Mouse (Mus musculus) left cerebral cortex, adult 8-10 months (tissue): ENCODE measurements at regions not wholly inside any gene's neighbourhood (a gene's known extent, or its start where the extent isn't known, plus 50 kb on each side); places are given as distances from the start of the nearest gene placed in this dataset.
"Not testable (repeated sequence)": the region's sequence is repeated elsewhere in the genome, so short reads cannot be mapped to it uniquely, and the experiment has no call there.

Source experiments
- DNase-seq, 2 experiments: peaks; one replicate each; pipeline ENCODE4 v3.0.0; 2022; ENCODE audit warnings: low spot score in 2 of 2

DNA sequence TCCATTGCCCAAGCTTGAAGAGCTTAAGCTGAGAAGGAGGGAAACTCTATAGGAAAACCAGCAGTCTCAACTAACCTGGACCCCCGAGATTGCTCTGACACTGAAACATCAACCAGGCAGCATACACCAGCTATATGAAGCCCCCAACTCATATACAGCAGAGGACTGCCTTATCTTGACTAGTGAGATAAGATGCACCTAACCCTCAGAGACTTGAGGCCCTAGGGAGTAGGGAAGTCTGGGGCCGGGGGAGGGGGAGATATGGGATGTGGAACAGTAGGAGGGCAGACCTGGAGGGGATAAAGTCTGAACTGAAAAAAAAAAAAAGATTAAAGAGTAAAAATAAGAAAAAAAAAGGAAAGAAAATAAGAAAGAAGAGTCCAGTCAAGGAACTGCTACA is 540.5 kb upstream of the Pkdcc start:
- DNase-seq = no peak

- DNase-seq = not testable (repeated sequence)
These were observed 548.5 kb upstream of the Pkdcc start for GRCm38 (mm10) chr17:82666557-82666956.

- no peak for DNase-seq
These were observed 550.7 kb upstream of the Pkdcc start for GRCm38 (mm10) chr17:82664352-82664751.

DNA sequence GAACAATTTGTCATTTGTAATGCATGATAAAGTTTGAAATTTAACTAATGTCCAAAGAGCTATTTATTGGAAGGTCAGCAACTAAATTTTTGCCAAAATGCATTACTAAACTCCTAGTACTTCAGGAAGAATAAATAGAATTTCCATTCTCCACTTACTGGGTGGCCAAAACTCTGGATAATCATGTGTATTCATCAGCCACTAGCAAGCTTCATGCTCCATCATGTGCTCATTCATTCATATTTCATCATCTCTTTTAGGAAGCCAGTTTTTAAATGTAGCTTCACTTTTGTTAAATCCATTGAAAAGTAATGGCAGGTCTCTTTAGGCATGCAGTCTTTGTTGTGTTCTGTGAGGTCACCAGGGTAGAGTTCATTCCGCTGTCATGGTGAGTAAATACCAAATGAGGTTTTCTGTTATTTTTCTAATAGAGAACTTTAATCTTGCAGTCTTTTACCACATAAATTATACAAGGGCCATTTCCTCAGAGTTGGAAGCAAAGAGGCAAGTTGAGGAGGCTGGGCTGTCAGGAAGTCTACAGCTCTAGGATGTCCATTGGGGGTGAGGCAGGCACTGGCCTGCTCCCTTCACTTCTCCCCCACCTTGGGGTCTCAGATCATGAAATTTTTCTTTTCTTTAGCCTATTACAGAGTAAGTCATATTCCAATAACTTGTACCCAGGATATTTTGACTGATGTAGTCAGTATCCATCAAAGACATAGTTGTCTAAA is 578.5 kb upstream of the Pkdcc start:
- DNase-seq = no peak

DNA sequence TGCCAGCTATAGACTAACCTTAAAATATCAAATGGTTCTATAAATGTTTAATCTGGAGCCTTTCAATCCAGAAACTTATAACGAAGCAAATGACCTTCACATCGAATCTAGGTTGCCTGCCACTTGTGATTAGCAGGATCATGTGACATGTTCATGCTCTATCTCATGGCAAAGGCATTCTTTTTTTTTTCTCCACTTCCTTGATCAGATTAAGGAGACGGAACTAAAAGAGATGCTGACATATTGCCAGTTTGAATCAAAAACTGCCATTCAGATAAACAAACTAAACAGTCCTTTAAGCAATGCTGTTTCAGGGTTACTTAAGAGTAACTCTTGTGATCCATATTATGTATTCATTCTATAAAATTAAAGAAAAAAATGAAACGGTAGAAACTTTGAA is 579.2 kb upstream of the Pkdcc start:
- DNase-seq = no peak

- DNase-seq = no peak
These were observed 608.4 kb upstream of the Pkdcc start for GRCm38 (mm10) chr17:82606642-82607175.

DNA sequence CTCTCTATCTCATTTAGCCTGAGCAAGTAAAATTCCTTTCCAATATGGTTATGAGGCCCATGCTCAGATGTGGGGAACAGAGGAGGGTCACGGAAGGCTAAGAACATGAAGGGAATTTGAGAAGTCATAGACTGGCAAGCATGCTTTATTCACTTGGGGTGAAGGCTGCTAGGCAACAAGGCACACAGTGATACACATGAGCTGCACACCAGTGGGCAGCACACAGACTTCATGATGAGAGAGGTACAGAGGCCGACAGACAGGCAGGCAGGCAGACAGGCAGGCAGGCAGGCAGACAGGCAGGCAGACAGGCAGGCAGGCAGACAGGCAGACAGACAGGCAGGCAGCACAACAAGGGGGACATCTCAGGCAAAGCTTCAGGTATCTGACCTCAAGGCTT is 631.3 kb upstream of the Pkdcc start:
- DNase-seq = no peak

DNA sequence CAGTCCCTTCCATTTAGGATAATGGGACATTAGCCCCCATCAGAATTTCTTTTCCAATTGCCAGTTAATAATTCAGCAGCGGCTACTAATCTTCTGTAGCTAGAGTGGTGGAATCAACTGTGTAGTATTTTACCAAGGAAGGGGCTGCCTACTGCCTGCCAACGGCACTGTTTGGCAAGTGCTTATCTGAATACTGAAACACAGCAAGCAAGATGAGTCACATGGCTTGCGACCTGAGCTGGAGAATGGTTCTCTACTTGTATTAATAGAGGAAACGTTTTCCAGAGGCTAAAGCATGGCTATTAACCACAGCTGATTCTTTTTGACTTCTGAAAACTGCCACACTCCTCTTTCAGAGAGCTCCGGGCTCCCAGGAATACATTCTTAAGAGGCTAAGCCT is 681.6 kb upstream of the Pkdcc start:
- no peak for DNase-seq

- DNase-seq = no peak
These were observed 697.0 kb upstream of the Pkdcc start for GRCm38 (mm10) chr17:82518129-82518528.

DNA sequence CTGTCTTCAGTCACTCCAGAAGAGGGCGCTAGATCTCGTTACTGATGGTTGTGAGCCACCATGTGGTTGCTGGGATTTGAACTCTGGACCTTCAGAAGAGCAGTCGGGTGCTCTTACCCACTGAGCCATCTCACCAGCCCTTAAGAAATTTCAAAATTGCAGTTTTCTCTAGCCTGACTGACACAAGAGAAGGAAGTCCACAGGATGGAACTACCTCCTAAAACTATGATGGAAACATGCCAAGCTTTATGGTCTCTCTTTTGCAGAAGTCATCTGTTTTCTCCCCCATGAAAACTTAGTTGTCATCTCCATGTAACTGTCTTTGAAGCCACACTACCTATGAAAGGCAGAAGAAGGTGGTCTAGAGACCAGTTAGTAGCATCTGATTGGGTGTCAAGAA is 698.2 kb upstream of the Pkdcc start:
- no peak for DNase-seq

- no peak for DNase-seq
These were observed 701.3 kb upstream of the Pkdcc start for GRCm38 (mm10) chr17:82513816-82514215.

DNA sequence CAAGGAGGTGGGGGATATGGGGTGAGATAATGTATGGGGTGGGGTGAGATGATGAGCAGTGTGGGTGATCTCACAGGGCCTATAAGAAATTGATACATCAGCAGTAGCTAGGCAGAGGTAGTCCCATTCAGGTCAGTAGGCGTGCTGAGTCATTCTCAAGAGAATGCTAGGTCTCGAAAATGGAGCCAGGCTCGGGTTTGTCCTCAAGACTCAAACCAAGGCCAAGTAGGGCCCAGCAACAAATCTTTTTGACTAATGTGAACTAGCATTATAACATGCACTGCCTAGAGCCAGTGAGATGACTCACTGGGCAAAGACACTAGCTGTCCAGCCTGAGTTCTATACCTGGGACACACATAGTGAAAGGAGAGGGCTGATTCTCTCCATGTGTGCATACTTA is 710.8 kb upstream of the Pkdcc start:
- DNase-seq = no peak

- DNase-seq = peak in 1 of 2 experiments; percentile 18
These were observed 729.5 kb upstream of the Pkdcc start for GRCm38 (mm10) chr17:82485544-82485943.

GRCm38 (mm10) chr17:82484609-82485008 is 730.5 kb upstream of the Pkdcc start:
- DNase-seq = peak in 1 of 2 experiments; percentile 13

GRCm38 (mm10) chr17:82457972-82458371 is 719.8 kb upstream of the Slc8a1 start:
- no peak for DNase-seq

DNA sequence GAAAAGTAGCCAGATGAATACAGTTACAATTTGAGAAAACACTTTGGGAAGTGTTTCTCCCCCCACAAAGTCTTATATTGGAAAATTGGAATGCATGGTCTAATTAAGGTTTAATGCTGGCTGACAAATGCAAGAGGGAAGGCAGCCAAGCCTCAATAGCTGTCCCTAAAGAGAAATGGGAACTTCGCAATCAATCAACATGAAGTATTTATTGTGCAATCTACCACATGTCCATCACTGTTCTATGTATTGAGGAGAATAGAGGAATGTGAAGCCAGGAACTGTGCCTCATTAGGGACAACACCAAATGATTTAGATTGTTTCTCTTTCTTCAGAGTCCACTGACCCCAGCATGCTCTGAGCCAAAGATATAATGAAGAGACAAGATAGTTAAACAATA is 715.7 kb upstream of the Slc8a1 start:
- no peak for DNase-seq

DNA sequence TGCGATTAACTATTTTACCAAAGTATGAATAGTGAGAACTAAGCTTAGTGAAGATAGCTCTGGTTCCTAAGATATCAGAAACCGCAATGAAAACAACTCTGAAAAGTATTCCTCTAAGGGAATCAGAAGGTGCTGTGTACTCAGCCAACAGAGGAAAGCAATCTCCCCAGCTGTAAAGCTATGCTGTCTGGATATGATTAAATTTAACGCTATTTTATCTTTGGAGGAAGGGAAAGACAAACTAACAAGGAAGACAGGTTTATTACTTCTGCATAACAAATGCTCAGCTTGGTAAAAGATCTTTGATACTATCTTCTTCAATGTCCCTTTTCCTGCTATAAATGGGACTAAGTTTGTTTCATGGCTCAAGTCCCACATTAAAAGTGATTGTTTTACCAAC is 700.9 kb upstream of the Slc8a1 start:
- no peak for DNase-seq

GRCm38 (mm10) chr17:82437206-82437605 is 699.0 kb upstream of the Slc8a1 start:
- no peak for DNase-seq

GRCm38 (mm10) chr17:82432678-82433077 is 694.5 kb upstream of the Slc8a1 start:
- no peak for DNase-seq

DNA sequence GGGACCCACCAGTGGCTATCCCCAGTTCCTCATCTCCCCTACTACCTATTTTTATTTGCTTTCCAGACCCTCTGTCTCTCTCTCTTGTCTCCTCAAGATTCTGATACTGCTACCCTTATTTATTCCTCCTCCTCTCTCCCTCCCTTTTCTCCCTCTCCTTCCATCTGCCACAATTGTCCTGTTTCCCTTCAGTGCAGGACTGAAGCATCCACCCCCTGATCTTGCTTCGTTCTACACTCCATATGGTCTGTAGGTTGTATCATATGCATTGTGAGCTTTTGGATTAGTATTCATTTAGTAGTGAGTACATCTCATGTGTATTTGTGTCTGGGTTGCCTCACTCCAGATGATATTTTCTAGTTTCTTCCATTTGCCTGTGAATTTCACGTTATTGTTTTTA is 670.1 kb upstream of the Slc8a1 start:
- peak in 1 of 2 experiments; percentile 6 for DNase-seq

GRCm38 (mm10) chr17:82399328-82399727 is 661.2 kb upstream of the Slc8a1 start:
- no peak for DNase-seq

- DNase-seq = not testable (repeated sequence)
These were observed 641.2 kb upstream of the Slc8a1 start for GRCm38 (mm10) chr17:82379371-82379770.

GRCm38 (mm10) chr17:82378248-82378820 is 640.2 kb upstream of the Slc8a1 start:
- no peak for DNase-seq
